Mouse (Mus musculus) brown adipose tissue, adult 24 weeks (tissue): ENCODE measurements around the gene Gm20388. TPM values are rescaled to one million over a fixed set of nuclear protein-coding genes. Genes with fewer than 3 reads are reported as not detected.

Experiments
- H3K27ac ChIP-seq: fragments of 200-500 bp; replicated peaks from 2 replicates; pipeline ENCODE4 v1.5.1; 2012; ENCODE audit warnings: low read depth, mild to moderate bottlenecking, low read length
- H3K4me1 ChIP-seq: fragments of 200-500 bp; 2 replicates; pipeline ENCODE4 v1.6.1; 2012; ENCODE audit warnings: low read length, mixed read lengths; ENCODE audit not compliant: control insufficient read depth, insufficient read depth, insufficient read length
- H3K4me3 ChIP-seq: fragments of 200-500 bp; 2 replicates; pipeline ENCODE4 v1.5.1; 2012; ENCODE audit warnings: low read depth, mild to moderate bottlenecking, low read length, moderate library complexity; ENCODE audit not compliant: insufficient read depth
- polyA plus RNA-seq: library from polyadenylated mRNA; stranded (reverse); fragments of >200 nt; gene quantifications from 2 replicates; pipeline ENCODE4 v1.2.4, GENCODE M21; 2012; ENCODE audit not compliant: missing spikeins, insufficient read depth, insufficient read length

Gm20388 gene
- polyA plus RNA-seq, 1 experiment, result 44.7 TPM

GRCm38 (mm10) chr8:121782493-121782892 lies 1871.9 kb downstream of the Gm20388 start:
- H3K4me1 ChIP-seq, result no peaks in the 10 kb centered on the region
- no peak overlapping the region for H3K4me3 ChIP-seq
- no peak overlapping the region for H3K27ac ChIP-seq

GRCm38 (mm10) chr8:121786542-121786941 lies 1875.9 kb downstream of the Gm20388 start:
- Histone ChIP-seq H3K4me3 (no peak overlapping the region), H3K27ac (no peak overlapping the region)

DNA sequence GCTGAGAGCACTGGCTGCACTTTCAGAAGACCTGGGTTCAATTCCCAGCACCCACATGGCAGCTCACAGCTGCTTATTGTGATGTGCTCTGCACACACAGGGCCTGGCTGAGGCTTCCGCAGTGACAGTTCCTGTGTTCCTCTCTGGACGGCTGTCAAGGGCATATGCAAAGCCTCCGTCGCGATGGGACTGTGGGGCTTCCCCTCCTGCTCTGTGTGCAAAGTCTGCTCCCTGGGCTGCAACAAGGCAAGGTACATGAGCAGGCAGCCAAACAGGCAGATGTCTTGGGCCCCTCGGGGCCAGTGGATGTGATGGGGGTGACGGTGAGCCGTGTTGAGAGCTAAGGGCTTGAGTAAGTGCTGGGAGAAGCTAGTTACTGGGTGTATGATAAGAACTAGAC lies 1878.1 kb downstream of the Gm20388 start:
- Histone ChIP-seq H3K27ac (no peak overlapping the region), H3K4me1 (0 out of 2 replicates have a peak, but pooled peaks cover 2% of the 10 kb centered on the region)

More at GRCm38 (mm10) chr8:121786542-121786941, 1875.9 kb downstream of the Gm20388 start:
- no peaks in the 10 kb centered on the region for H3K4me1 ChIP-seq

DNA sequence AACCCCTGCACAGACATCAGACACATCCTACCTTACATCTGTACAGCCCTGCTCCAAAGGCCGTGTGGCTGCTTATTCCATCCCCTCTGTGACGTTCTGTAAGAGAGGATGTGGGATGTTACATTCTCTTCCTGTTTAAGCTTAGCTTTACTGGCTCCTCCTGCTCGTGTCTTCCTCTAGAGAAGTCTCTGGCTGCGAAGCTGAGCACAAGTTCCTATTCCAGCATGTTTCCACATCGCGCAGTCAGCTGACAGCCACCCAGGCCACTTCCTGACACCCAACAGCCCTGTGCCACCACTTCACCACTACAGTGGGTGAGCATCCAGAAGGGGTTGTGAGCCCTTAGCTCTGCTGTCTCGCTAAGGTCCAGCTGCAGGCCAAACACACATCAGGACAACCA lies 1881.5 kb downstream of the Gm20388 start:
- H3K27ac ChIP-seq, result peak overlapping the region; percentile 58; the same call in 1 of the 2 replicates
- H3K4me1 ChIP-seq, result 0 out of 2 replicates have a peak, but pooled peaks cover 2% of the 10 kb centered on the region
- H3K4me3 ChIP-seq, result no peak overlapping the region

More for the DNA sequence above, 1878.1 kb downstream of the Gm20388 start:
- H3K4me3 ChIP-seq, result no peak overlapping the region

DNA sequence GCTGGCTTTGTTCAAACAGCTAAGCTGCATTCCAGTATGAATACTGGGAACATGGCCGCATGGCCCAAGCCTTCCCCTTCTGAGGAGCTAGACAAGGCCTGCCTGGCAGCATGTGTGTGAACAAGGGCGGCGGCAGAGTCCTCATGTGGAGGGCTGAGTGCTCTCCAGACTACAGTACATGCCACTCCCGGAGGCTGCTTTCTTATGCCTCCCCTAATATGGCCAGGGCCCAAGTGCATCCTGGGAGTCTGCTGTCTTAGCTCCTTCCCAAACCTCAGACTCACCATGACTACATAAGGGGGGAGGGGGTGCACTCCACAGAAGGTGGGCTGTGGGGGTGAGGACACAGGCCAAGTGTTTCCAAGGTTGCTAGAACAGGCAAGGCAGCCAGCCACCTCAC lies 1882.0 kb downstream of the Gm20388 start:
- no peak overlapping the region for H3K4me3 ChIP-seq
- H3K27ac ChIP-seq, result peak overlapping the region; percentile 58
- 0 out of 2 replicates have a peak, but pooled peaks cover 2% of the 10 kb centered on the region for H3K4me1 ChIP-seq

DNA sequence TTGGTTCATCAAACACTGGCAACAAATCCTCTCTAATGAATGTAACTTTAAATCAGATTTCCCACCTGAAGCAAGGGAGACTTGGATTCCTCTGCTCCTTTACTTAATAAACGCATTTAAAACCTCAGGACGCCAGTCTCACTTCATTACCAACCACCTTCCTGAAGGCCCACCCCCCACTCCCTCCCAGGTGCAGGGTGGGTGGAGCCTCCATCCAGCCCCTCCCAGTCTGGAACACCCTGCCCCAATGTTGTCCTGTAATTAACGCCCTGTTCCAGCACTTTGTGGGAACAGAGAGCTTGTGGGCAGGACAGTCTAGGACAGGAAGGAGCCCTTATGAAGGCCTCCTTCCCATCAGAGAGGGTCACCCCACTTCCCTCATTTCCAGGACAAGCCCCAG lies 1883.5 kb downstream of the Gm20388 start:
- H3K4me3 ChIP-seq, result no peak overlapping the region
- H3K27ac ChIP-seq, result no peak overlapping the region
- 0 out of 2 replicates have a peak, but pooled peaks cover 2% of the 10 kb centered on the region for H3K4me1 ChIP-seq

DNA sequence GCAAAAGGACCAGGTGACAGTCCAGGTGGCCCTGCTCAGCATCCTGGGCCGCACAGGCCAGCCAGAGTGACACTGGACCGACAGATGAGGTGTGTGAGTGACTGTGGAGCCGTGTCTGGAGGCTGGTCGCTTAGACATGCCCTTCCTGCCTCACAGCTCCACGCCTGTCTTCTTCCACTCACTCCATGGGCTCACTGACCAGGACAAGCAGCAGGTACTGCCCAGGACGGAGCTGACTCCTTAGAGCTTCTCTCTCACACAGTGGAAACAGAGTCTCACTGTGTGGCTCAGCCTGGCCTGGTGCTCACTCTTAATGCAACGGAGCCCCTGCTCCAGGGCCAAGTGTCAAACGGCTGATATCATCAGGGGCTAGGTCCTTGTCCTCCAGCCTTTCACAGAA lies 1884.8 kb downstream of the Gm20388 start:
- no peak overlapping the region for H3K4me3 ChIP-seq
- H3K27ac ChIP-seq, result no peak overlapping the region
- 0 out of 2 replicates have a peak, but pooled peaks cover 2% of the 10 kb centered on the region for H3K4me1 ChIP-seq

GRCm38 (mm10) chr8:121796406-121796805 lies 1885.8 kb downstream of the Gm20388 start:
- no peak overlapping the region for H3K27ac ChIP-seq
- 0 out of 2 replicates have a peak, but pooled peaks cover 2% of the 10 kb centered on the region for H3K4me1 ChIP-seq
- H3K4me3 ChIP-seq, result no peak overlapping the region

DNA sequence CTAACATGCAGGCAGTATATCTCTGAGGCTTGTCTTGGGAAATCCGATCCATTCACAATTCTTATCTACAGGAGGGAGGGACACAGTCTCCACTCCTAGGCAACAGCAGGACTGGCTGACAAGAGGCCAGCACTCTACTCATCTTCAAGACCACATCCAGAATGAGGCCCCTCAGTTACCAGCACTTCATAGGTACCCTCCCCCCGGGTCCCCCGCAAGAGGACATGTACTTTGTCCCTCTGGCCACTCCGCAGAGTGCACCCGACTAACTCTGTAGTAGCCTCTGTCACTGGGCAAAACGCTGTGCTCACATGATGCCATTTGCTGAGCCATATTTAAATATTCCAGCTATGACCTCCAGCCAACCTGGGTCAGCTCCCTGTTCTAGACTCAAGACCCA lies 1887.8 kb downstream of the Gm20388 start:
- H3K4me3 ChIP-seq, result no peak overlapping the region
- H3K27ac ChIP-seq, result no peak overlapping the region

DNA sequence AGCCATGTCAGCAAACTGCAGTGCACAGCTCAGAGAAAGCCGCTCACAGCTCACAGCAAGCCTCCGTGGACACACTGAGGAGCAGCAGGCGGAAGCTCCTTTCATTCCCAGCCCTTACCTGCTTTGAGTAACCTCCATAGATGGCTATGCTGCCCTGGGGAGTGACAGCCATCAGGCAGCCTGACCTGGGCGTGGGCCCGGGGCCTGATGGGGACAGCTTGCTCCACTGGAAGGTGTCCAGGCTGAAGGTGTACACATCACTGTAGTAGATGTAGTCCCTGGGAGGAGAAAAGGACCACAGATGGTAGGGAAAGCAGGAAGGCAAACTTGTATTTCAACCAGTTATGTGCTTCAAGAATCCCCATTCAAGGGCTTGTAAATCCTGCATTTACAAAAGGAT lies 1894.2 kb downstream of the Gm20388 start:
- H3K27ac ChIP-seq, result no peak overlapping the region
- no peak overlapping the region for H3K4me3 ChIP-seq
- no peaks in the 10 kb centered on the region for H3K4me1 ChIP-seq

More for the DNA sequence above, 1887.8 kb downstream of the Gm20388 start:
- H3K4me1 ChIP-seq, result no peaks in the 10 kb centered on the region

DNA sequence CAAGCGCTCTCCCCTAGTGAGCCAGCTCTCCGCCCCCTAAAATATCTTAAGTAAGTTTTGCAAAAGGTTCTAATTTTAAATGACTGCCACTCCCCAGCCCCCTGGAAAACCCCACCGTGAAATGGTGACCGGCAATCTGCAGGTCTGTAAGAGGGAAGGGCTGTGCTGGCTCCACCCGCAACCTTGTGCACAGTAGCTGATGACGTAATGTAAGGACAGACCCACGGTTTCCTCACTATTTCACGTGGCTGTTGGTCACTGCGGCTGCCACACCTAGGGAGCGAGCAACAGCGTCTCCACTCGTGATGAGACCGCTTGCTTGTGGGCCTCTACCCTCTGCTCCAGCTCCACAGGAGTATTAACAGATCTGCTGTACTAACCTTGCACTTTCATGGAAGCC lies 1895.5 kb downstream of the Gm20388 start:
- Histone ChIP-seq H3K4me3 (no peak overlapping the region), H3K4me1 (no peaks in the 10 kb centered on the region), H3K27ac (no peak overlapping the region)

GRCm38 (mm10) chr8:121808032-121808431 lies 1897.4 kb downstream of the Gm20388 start:
- Histone ChIP-seq H3K27ac (no peak overlapping the region), H3K4me1 (0 out of 2 replicates have a peak, but pooled peaks cover 5% of the 10 kb centered on the region), H3K4me3 (no peak overlapping the region)

DNA sequence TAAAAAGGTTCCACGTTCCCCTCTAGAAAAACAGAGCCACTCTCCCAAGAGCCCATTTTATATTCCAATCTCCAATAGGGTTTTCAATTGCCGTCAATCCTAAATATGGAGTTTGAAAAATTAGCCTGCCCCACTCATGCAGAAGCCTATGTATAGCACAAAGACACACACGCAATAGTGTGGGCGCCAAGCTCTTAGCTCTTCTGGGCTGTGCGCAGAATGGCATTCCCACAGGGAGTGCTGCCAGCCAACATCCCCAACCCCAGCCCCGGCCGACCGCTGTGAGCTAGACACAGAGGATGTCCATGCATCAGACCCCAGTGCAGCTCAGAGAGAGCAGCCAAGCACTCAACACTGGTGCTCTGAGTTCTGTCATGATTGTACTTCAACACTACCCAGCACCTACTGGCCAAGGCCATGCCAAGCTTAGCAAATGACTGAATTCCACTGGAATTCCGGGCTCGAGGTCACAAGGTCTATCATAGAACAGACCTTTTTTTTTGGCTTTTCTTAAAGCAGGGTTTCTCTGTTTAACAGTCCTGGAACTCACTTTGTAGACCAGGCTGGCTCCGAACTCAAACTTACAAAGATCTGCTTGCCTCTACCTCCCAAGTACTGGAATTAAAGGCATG lies 1899.0 kb downstream of the Gm20388 start:
- Histone ChIP-seq H3K27ac (no peak overlapping the region), H3K4me3 (no peak overlapping the region), H3K4me1 (0 out of 2 replicates have a peak, but pooled peaks cover 5% of the 10 kb centered on the region)

GRCm38 (mm10) chr8:121811502-121811901 lies 1900.9 kb downstream of the Gm20388 start:
- H3K27ac ChIP-seq, result no peak overlapping the region
- 0 out of 2 replicates have a peak, but pooled peaks cover 5% of the 10 kb centered on the region for H3K4me1 ChIP-seq
- H3K4me3 ChIP-seq, result no peak overlapping the region

DNA sequence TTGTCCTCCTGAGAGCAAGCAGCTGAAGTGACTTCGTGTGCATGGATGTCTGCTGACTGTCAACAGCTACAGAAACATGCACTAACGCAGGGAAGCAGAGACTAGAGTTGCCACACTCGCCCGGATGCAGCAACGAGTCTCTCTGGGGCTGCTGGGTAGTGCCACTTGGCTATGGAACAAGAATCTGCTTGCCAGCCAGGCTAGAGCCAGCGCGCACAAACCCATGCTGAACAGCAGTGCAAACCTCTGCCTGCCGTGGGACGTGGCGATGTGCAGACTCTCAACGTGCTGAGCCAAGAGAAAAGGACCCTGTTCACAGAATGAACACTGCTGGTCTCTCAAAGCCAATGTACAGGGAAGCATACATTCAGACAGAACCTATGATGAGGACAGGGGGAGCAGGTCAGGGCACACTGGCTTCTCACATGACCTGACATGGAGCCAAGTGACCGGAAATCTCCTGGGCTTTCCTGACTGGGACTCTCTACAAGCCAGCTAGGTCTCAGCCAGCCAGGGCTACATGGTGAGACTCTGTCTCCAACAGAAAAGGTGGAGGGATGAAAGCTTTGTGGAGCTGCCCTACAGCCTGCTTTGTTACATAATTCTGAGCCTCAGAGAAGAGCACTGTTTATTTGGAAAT lies 1901.4 kb downstream of the Gm20388 start:
- Histone ChIP-seq H3K4me1 (0 out of 2 replicates have a peak, but pooled peaks cover 5% of the 10 kb centered on the region), H3K4me3 (no peak overlapping the region), H3K27ac (peak overlapping the region; percentile 47; the same call in 1 of the 2 replicates)
